Mouse (Mus musculus) liver, embryonic 16.5 days (tissue): ENCODE data around the gene Gm20843. TPM values are rescaled to one million over a fixed set of nuclear protein-coding genes. Genes with fewer than 3 reads are reported as not detected.
"Not testable (repeated sequence)": the region's sequence is repeated elsewhere in the genome, so short reads cannot be mapped to it uniquely, and the experiment has no call there.

Experiments used
- ATAC-seq: fragments of 200-750 bp; cut with Nextera tagmentation; 2 replicates; pipeline ENCODE4 v1.8.0; 2017; ENCODE audit warnings: low read depth, mild to moderate bottlenecking, moderate number of reproducible peaks, moderate library complexity
- H3K27ac ChIP-seq: fragments of 300-500 bp; sonication (generic); 2 replicates; pipeline ENCODE4 v1.5.1; 2014; ENCODE audit warnings: mild to moderate bottlenecking, low read length
- H3K27me3 ChIP-seq: fragments of 300-500 bp; sonication (generic); 2 replicates; pipeline ENCODE4 v1.6.1; 2014; ENCODE audit warnings: low read depth, low read length, mixed read lengths; ENCODE audit not compliant: control insufficient read depth, insufficient read depth
- H3K36me3 ChIP-seq: fragments of 300-500 bp; sonication (generic); 2 replicates; pipeline ENCODE4 v1.6.1; 2014; ENCODE audit warnings: mild to moderate bottlenecking; ENCODE audit not compliant: control insufficient read depth, insufficient read depth
- H3K4me1 ChIP-seq: fragments of 300-500 bp; sonication (generic); 2 replicates; pipeline ENCODE4 v1.6.1; 2014; ENCODE audit warnings: low read depth, low read length, mixed read lengths; ENCODE audit not compliant: control insufficient read depth
- H3K4me2 ChIP-seq: fragments of 300-500 bp; sonication (generic); 2 replicates; pipeline ENCODE4 v1.6.1; 2014; ENCODE audit warnings: low read depth, low read length, mixed read lengths
- H3K4me3 ChIP-seq: fragments of 300-500 bp; sonication (generic); 2 replicates; pipeline ENCODE4 v1.5.1; 2014; ENCODE audit warnings: low read depth, mild to moderate bottlenecking, low read length
- H3K9ac ChIP-seq: fragments of 300-500 bp; sonication (generic); 2 replicates; pipeline ENCODE4 v1.6.1; 2014; ENCODE audit warnings: low read depth, low read length
- H3K9me3 ChIP-seq: fragments of 300-500 bp; sonication (generic); replicated peaks from 2 replicates; pipeline ENCODE4 v1.6.1; 2016; ENCODE audit warnings: low read length; ENCODE audit not compliant: control insufficient read depth
- WGBS: fragments of 180-500 bp; shearing (Covaris S2); extraction: QIAGEN DNeasy Blood & Tissue Kit; methylation state at CpG from one replicate; pipeline ENCODE4 v1.1.7; 2014; ENCODE audit not compliant: insufficient replicate concordance; 5-methylcytosine and 5-hydroxymethylcytosine counted together
- polyA plus RNA-seq: library from polyadenylated mRNA; unstranded; fragments of >200 nt; fragmentation: Nextera tagmentation; extraction: Ambion mirVana; gene quantifications from 2 replicates; pipeline ENCODE4 v1.2.1, GENCODE M21; 2015

The Gm20843 gene
- polyA plus RNA-seq, result not detected in 2 replicates

GRCm38 (mm10) chrY:72247018-72247417, at the start of gene Gm20843:
Gm20843 (minus strand) TSS chrY:72247118.
- H3K36me3 ChIP-seq, H3K27ac ChIP-seq, H3K9me3 ChIP-seq, ATAC-seq, H3K4me3 ChIP-seq, H3K9ac ChIP-seq, H3K4me1 ChIP-seq, H3K4me2 ChIP-seq, H3K27me3 ChIP-seq: not testable (repeated sequence)
- WGBS, result no CpG with 5 or more reads among the region's 6 CpGs
